Mouse (Mus musculus): ENCODE data around the gene Shisa5. TPM values are rescaled to one million over a fixed set of nuclear protein-coding genes. Genes with fewer than 3 reads are reported as not detected.
A peak's percentile ranks its signal among the peaks of the same experiment; 100 is the strongest.

Shisa5 gene
- polyA plus RNA-seq, 1 experiment, result 82.8 TPM

GRCm38 (mm10) chr9:109081749-109082123 is 43.4 kb downstream of the Shisa5 start:
- TF ChIP-seq POLR2AphosphoS2 (IDR thresholded peaks at IDR 0.05; ENCODE audit: insufficient read length, low read depth), result no peak
- TF ChIP-seq TCF12 (IDR thresholded peaks at IDR 0.05; ENCODE audit: insufficient read depth, poor library complexity, severe bottlenecking), result no peak
- no peak for TF ChIP-seq MYOG (IDR thresholded peaks at IDR 0.05; ENCODE audit: control insufficient read depth in 1 of 3, insufficient read depth in 1 of 3, insufficient read length in 2 of 3, low read depth in 2 of 3)
- TF ChIP-seq TCF3 (IDR thresholded peaks at IDR 0.05; ENCODE audit: insufficient read length, low read depth), result no peak
- TF ChIP-seq E2F4 (IDR thresholded peaks at IDR 0.05; ENCODE audit: insufficient read depth), result no peak
- no peak for TF ChIP-seq POLR2A (IDR thresholded peaks at IDR 0.05; ENCODE audit: insufficient read length, low read depth)
- TF ChIP-seq REST (IDR thresholded peaks at IDR 0.05; ENCODE audit: insufficient read depth, insufficient read length), result no peak
- TF ChIP-seq CEBPB (IDR thresholded peaks at IDR 0.05; ENCODE audit: insufficient read depth, poor library complexity, severe bottlenecking), result no peak
- TF ChIP-seq SRF (IDR thresholded peaks at IDR 0.05; ENCODE audit: control insufficient read depth, insufficient read length, low read depth), result no peak
- TF ChIP-seq MYOD1 (IDR thresholded peaks at IDR 0.05; ENCODE audit: control insufficient read depth in 1 of 3, insufficient read length in 2 of 3, low read depth in 2 of 3), result no peak
- Histone ChIP-seq H3ac (ENCODE audit: control insufficient read depth, insufficient read length) (peak overlapping the region; percentile 22), H3K4me2 (ENCODE audit: low read depth) (peak overlapping the region; percentile 95), H3K27me3 (ENCODE audit: control insufficient read depth, insufficient read depth, insufficient read length) (no peaks in the 10 kb centered on the region), H3K79me2 (ENCODE audit: control insufficient read depth, insufficient read depth) (peaks cover 34% of the 10 kb centered on the region), H3K4me3 (peak overlapping the region; percentile 90), H3K36me3 (ENCODE audit: control insufficient read depth, insufficient read depth) (peaks cover 5% of the 10 kb centered on the region)

GRCm38 (mm10) chr9:109082124-109082800 is 43.9 kb downstream of the Shisa5 start, which contains the start of the genes Ccdc51 and Tma7:
Gene Ccdc51, plus strand, starts transcription at chr9:109082493.
Gene Tma7, minus strand, starts transcription at chr9:109082587.
- TF ChIP-seq POLR2A (IDR thresholded peaks at IDR 0.05; ENCODE audit: insufficient read length, low read depth), result peak; percentile 83
- TF ChIP-seq POLR2AphosphoS2 (IDR thresholded peaks at IDR 0.05; ENCODE audit: insufficient read length, low read depth), result peak; percentile 76
- no peak for TF ChIP-seq E2F4 (IDR thresholded peaks at IDR 0.05; ENCODE audit: insufficient read depth)
- Histone ChIP-seq H3K27me3 (ENCODE audit: control insufficient read depth, insufficient read depth, insufficient read length) (no peaks in the 10 kb centered on the region), H3K36me3 (ENCODE audit: control insufficient read depth, insufficient read depth) (peaks cover 5% of the 10 kb centered on the region), H3K4me3 (peak within 1 kb of the TSS; percentile 90), H3ac (ENCODE audit: control insufficient read depth, insufficient read length) (peak within 1 kb of the TSS; percentile 22), H3K4me2 (ENCODE audit: low read depth) (peak within 1 kb of the TSS; percentile 95), H3K79me2 (ENCODE audit: control insufficient read depth, insufficient read depth) (peaks cover 34% of the 10 kb centered on the region)

- H3K27me3 ChIP-seq (ENCODE audit: control insufficient read depth, insufficient read depth, insufficient read length), result no peaks in the 10 kb centered on the region
- no peak overlapping the region for H3ac ChIP-seq (ENCODE audit: control insufficient read depth, insufficient read length)
- H3K79me2 ChIP-seq (ENCODE audit: control insufficient read depth, insufficient read depth), result peaks cover 32% of the 10 kb centered on the region
- H3K36me3 ChIP-seq (ENCODE audit: control insufficient read depth, insufficient read depth), result no peaks in the 10 kb centered on the region
- H3K4me2 ChIP-seq (ENCODE audit: low read depth), result no peak overlapping the region
- TF ChIP-seq TCF3 (IDR thresholded peaks at IDR 0.05; ENCODE audit: insufficient read length, low read depth), result no peak
- no peak for TF ChIP-seq CEBPB (IDR thresholded peaks at IDR 0.05; ENCODE audit: insufficient read depth, poor library complexity, severe bottlenecking)
- no peak for TF ChIP-seq MYOG (IDR thresholded peaks at IDR 0.05; ENCODE audit: control insufficient read depth in 1 of 3, insufficient read depth in 1 of 3, insufficient read length in 2 of 3, low read depth in 2 of 3)
- no peak for TF ChIP-seq MYOD1 (IDR thresholded peaks at IDR 0.05; ENCODE audit: control insufficient read depth in 1 of 3, insufficient read length in 2 of 3, low read depth in 2 of 3)
- TF ChIP-seq MAX (IDR thresholded peaks at IDR 0.05; ENCODE audit: low read depth), result no peak
- TF ChIP-seq POLR2A (IDR thresholded peaks at IDR 0.05; ENCODE audit: insufficient read length, low read depth), result no peak
- no peak for TF ChIP-seq TCF12 (IDR thresholded peaks at IDR 0.05; ENCODE audit: insufficient read depth, poor library complexity, severe bottlenecking)
- TF ChIP-seq USF1 (IDR thresholded peaks at IDR 0.05; ENCODE audit: low read depth), result no peak
- no peak for TF ChIP-seq SRF (IDR thresholded peaks at IDR 0.05; ENCODE audit: control insufficient read depth, insufficient read length, low read depth)
- TF ChIP-seq POLR2AphosphoS2 (IDR thresholded peaks at IDR 0.05; ENCODE audit: insufficient read length, low read depth), result no peak
- no peak for TF ChIP-seq REST (IDR thresholded peaks at IDR 0.05; ENCODE audit: insufficient read depth, insufficient read length)
- TF ChIP-seq E2F4 (IDR thresholded peaks at IDR 0.05; ENCODE audit: insufficient read depth), result no peak
- no peak overlapping the region for H3K4me3 ChIP-seq
Measured at GRCm38 (mm10) chr9:109084922-109085321, 46.6 kb downstream of the Shisa5 start.

- Histone ChIP-seq H3K36me3 (ENCODE audit: control insufficient read depth, insufficient read depth) (no peaks in the 10 kb centered on the region), H3K4me3 (no peak overlapping the region), H3K4me2 (ENCODE audit: low read depth) (no peak overlapping the region), H3ac (ENCODE audit: control insufficient read depth, insufficient read length) (no peak overlapping the region), H3K79me2 (ENCODE audit: control insufficient read depth, insufficient read depth) (peaks cover 1% of the 10 kb centered on the region), H3K27me3 (ENCODE audit: control insufficient read depth, insufficient read depth, insufficient read length) (no peaks in the 10 kb centered on the region)
- TF ChIP-seq CEBPB (IDR thresholded peaks at IDR 0.05; ENCODE audit: insufficient read depth, poor library complexity, severe bottlenecking) (no peak), POLR2AphosphoS2 (IDR thresholded peaks at IDR 0.05; ENCODE audit: insufficient read length, low read depth) (no peak), SRF (IDR thresholded peaks at IDR 0.05; ENCODE audit: control insufficient read depth, insufficient read length, low read depth) (no peak), E2F4 (IDR thresholded peaks at IDR 0.05; ENCODE audit: insufficient read depth) (no peak), TCF3 (IDR thresholded peaks at IDR 0.05; ENCODE audit: insufficient read length, low read depth) (no peak), TCF12 (IDR thresholded peaks at IDR 0.05; ENCODE audit: insufficient read depth, poor library complexity, severe bottlenecking) (no peak), REST (IDR thresholded peaks at IDR 0.05; ENCODE audit: insufficient read depth, insufficient read length) (no peak)
Measured at GRCm38 (mm10) chr9:109087987-109088386, 49.6 kb downstream of the Shisa5 start.

GRCm38 (mm10) chr9:109090446-109090845 is 52.1 kb downstream of the Shisa5 start:
- Histone ChIP-seq H3K4me3 (no peak overlapping the region), H3K4me2 (ENCODE audit: low read depth) (no peak overlapping the region), H3ac (ENCODE audit: control insufficient read depth, insufficient read length) (no peak overlapping the region), H3K36me3 (ENCODE audit: control insufficient read depth, insufficient read depth) (no peaks in the 10 kb centered on the region), H3K27me3 (ENCODE audit: control insufficient read depth, insufficient read depth, insufficient read length) (no peaks in the 10 kb centered on the region), H3K79me2 (ENCODE audit: control insufficient read depth, insufficient read depth) (no peaks in the 10 kb centered on the region)
- TF ChIP-seq USF1 (IDR thresholded peaks at IDR 0.05; ENCODE audit: low read depth), result no peak
- no peak for TF ChIP-seq CEBPB (IDR thresholded peaks at IDR 0.05; ENCODE audit: insufficient read depth, poor library complexity, severe bottlenecking)
- no peak for TF ChIP-seq POLR2AphosphoS2 (IDR thresholded peaks at IDR 0.05; ENCODE audit: insufficient read length, low read depth)
- no peak for TF ChIP-seq POLR2A (IDR thresholded peaks at IDR 0.05; ENCODE audit: insufficient read length, low read depth)
- no peak for TF ChIP-seq MYOG (IDR thresholded peaks at IDR 0.05; ENCODE audit: control insufficient read depth in 1 of 3, insufficient read depth in 1 of 3, insufficient read length in 2 of 3, low read depth in 2 of 3)
- TF ChIP-seq TCF3 (IDR thresholded peaks at IDR 0.05; ENCODE audit: insufficient read length, low read depth), result no peak
- TF ChIP-seq E2F4 (IDR thresholded peaks at IDR 0.05; ENCODE audit: insufficient read depth), result no peak
- no peak for TF ChIP-seq MAX (IDR thresholded peaks at IDR 0.05; ENCODE audit: low read depth)
- no peak for TF ChIP-seq MYOD1 (IDR thresholded peaks at IDR 0.05; ENCODE audit: control insufficient read depth in 1 of 3, insufficient read length in 2 of 3, low read depth in 2 of 3)
- TF ChIP-seq TCF12 (IDR thresholded peaks at IDR 0.05; ENCODE audit: insufficient read depth, poor library complexity, severe bottlenecking), result no peak
- TF ChIP-seq SRF (IDR thresholded peaks at IDR 0.05; ENCODE audit: control insufficient read depth, insufficient read length, low read depth), result no peak
- no peak for TF ChIP-seq REST (IDR thresholded peaks at IDR 0.05; ENCODE audit: insufficient read depth, insufficient read length)
